Mouse (Mus musculus): ENCODE results near the gene Gm6169.
A peak's percentile ranks its signal among the peaks of the same experiment; 100 is the strongest.
"Not testable (repeated sequence)": the region's sequence is repeated elsewhere in the genome, so short reads cannot be mapped to it uniquely, and the experiment has no call there.

The Gm6169 gene

GRCm38 (mm10) chr13:97099187-97099852 lies at the start of gene Gm6169:
Gene Gm6169 (minus strand): TSS chr13:97099237.
- peak; percentile 45 for DNase-seq (ENCODE audit: low read depth, low spot score)

- DNase-seq (ENCODE audit: low read depth, low spot score), result no peak
These were observed 46.8 kb upstream of the Gm6169 start for GRCm38 (mm10) chr13:97145834-97146233.

GRCm38 (mm10) chr13:97142321-97142720 lies 43.3 kb upstream of the Gm6169 start:
- no peak for DNase-seq (ENCODE audit: low read depth, low spot score)

GRCm38 (mm10) chr13:97138404-97138931 lies 39.4 kb upstream of the Gm6169 start:
- DNase-seq (ENCODE audit: low read depth, low spot score), result not testable (repeated sequence)

- peak; percentile 90 for DNase-seq (ENCODE audit: low read depth, low spot score)
These were observed 38.7 kb upstream of the Gm6169 start, which contains the start of the genes Gfm2 and Nsa2 for GRCm38 (mm10) chr13:97137466-97138400. Gene Gfm2 (plus strand): TSS chr13:97137937. Gene Nsa2 (minus strand): TSS chr13:97137937.

GRCm38 (mm10) chr13:97130413-97130812 lies 31.4 kb upstream of the Gm6169 start:
- not testable (repeated sequence) for DNase-seq (ENCODE audit: low read depth, low spot score)

- not testable (repeated sequence) for DNase-seq (ENCODE audit: low read depth, low spot score)
These were observed 30.6 kb upstream of the Gm6169 start for GRCm38 (mm10) chr13:97129654-97130053.

- no peak for DNase-seq (ENCODE audit: low read depth, low spot score)
These were observed 22.3 kb upstream of the Gm6169 start for GRCm38 (mm10) chr13:97121341-97121740.

GRCm38 (mm10) chr13:97109046-97109445 lies 10.0 kb upstream of the Gm6169 start:
- no peak for DNase-seq (ENCODE audit: low read depth, low spot score)

GRCm38 (mm10) chr13:97107721-97108120 lies 8.7 kb upstream of the Gm6169 start:
- DNase-seq (ENCODE audit: low read depth, low spot score), result not testable (repeated sequence)

- no peak for DNase-seq (ENCODE audit: low read depth, low spot score)
These were observed 6.0 kb upstream of the Gm6169 start for GRCm38 (mm10) chr13:97104996-97105395.

DNA sequence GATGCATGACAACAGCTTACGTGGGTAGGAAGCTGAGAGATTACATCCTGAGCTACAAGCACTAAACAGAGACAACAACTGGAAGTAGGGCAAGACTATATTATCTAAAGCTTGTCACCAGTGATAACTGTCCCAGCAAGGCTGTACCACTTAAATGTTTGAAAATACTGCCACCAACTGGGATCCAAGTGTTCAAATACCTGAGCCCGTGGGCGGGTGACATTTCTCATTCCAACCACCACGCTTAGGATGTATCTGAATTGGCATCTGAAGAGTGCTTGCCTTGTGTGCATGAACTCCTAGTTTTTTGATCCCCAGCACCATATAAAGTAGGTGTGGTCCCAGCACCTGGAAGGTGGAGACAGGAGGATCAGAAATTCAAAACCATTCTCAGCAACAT lies 3.3 kb downstream of the Gm6169 start:
- DNase-seq (ENCODE audit: low read depth, low spot score), result no peak

DNA sequence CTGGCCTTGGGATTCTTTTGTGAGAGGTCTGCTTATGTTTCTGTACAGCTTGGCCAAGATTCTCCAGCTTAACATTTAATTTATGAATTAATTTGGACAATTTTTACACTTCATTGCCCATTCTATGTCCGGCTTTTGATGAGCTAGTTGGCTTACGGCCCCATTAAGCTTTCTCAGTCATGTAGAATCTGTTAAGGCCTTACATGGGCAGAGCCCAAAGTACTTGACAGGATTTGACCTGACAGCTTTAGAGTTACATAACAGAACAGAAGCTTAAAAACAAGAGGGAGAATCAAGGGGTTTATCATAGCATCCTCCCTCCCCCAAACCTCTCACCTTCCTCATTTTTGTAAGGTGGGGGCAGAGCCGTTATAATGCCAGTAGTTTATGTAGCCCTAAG lies 10.9 kb downstream of the Gm6169 start:
- no peak for DNase-seq (ENCODE audit: low read depth, low spot score)

DNA sequence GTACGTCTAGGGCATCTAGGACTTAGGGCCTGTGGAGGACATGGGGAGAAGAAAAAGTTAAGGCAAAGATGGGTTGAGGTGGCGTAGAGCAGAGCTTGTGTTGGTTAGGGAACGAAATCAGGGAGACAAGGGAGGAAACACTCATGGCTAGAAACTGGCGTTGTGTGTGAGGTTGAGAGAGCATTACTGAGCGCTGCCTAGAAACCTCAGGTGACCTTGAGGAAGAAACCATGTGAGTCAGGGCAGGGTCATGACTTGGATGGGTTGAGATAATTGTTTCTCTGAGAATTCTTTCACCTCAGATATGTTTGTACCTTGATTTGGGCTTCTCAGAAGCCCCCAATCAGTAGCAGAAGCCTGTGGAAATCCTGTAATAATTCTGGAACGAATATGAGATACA lies 11.6 kb downstream of the Gm6169 start:
- no peak for DNase-seq (ENCODE audit: low read depth, low spot score)

DNA sequence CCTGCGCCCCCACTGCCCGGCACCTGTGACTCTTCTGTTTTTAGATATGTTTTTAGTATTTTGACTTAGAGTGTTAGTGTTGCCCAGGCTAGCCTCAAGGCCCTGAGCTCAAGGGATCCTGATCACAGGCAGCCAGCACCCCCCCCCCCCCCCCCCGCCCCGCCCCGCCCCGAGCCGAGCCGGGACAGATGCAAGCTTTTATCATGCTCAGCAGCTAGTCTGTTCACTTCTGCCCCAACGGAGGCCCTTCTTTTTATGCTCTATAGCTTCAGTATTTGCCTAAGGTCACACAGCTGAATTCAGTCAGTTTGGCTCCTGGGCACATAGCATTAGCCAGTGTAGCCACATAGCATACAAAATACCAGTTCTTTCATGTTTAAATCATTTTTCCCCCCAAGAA lies 12.7 kb downstream of the Gm6169 start:
- DNase-seq (ENCODE audit: low read depth, low spot score), result no peak

- no peak for DNase-seq (ENCODE audit: low read depth, low spot score)
These were observed 16.6 kb downstream of the Gm6169 start for GRCm38 (mm10) chr13:97082432-97082831.

GRCm38 (mm10) chr13:97080615-97081014 lies 18.4 kb downstream of the Gm6169 start:
- DNase-seq (ENCODE audit: low read depth, low spot score), result no peak

DNA sequence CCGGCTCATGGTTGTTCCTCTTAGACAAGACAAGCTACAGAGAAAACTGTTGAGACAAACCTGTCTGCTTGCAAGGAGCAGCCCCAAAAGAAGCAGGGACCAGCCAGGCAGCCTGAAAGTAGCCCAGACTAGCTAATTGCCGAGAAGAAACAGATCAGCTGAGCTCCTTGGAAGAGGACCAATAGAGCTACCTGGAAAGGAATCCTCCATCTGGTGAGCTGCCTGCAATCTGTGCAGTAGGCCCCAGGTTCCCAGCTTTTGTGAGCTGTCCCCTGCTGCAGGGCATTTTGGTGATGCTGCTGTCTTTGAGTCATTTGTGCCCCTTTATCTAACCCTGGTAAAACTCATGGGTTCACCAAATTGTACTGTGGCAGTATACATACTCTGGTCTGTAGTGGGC lies 18.8 kb downstream of the Gm6169 start:
- no peak for DNase-seq (ENCODE audit: low read depth, low spot score)

DNA sequence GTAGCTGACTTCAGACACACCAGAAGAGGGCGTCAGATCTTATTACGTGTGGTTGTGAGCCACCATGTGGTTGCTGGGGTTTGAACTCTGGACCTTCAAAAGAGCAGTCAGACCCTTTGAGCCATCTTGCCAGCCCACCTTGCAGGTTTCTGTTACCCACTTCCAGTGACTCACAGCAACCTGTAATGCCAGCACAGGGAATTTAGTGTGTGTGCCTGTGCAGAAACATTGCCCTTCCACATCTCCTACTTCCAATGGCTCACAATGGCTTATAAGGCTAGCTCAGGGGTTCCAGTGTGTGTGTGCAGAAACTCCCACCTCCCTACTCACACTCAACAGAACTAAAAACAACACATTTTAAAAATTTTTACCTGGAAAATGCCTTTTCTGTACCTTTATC lies 21.5 kb downstream of the Gm6169 start:
- DNase-seq (ENCODE audit: low read depth, low spot score), result no peak

DNA sequence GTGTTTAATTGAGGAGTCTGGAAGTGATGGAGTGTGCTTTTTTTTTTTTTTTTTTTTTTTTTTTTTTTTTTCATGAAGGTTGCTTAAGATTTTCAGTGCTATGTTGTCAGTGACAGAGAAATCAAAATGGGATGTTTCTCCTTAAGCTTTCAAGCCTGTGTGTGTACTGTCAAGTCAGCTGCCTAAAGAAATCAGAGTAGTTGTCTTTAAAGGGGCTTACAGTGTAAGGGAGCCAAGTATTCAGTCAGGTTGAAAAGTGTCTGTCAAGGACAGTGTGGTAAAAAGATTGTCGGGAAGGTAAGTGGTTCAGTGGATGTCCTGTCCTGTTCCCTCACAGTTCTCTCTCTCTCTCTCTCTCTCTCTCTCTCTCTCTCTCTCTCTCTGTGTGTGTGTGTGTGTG lies 25.5 kb downstream of the Gm6169 start:
- DNase-seq (ENCODE audit: low read depth, low spot score), result no peak

- no peak for DNase-seq (ENCODE audit: low read depth, low spot score)
These were observed 27.3 kb downstream of the Gm6169 start for GRCm38 (mm10) chr13:97071626-97072241.

All from brain, embryonic 18.5 days (tissue).